Mouse (Mus musculus) embryo, embryonic 9.5 days (tissue): ENCODE measurements around the gene Specc1.

Experiments
- DNase-seq: peaks from one replicate; pipeline ENCODE4 v3.0.0-alpha.2; 2017; ENCODE audit errors: extremely low spot score

Gene Specc1

GRCm38 (mm10) chr11:62015071-62015654 lies 58.6 kb downstream of the Specc1 start:
- DNase-seq, result no peak

GRCm38 (mm10) chr11:62016985-62017384 lies 60.4 kb downstream of the Specc1 start:
- no peak for DNase-seq

- no peak for DNase-seq
These were observed 62.0 kb downstream of the Specc1 start for GRCm38 (mm10) chr11:62018315-62019205.

- no peak for DNase-seq
These were observed 63.3 kb downstream of the Specc1 start for GRCm38 (mm10) chr11:62019857-62020256.

- no peak for DNase-seq
These were observed 64.3 kb downstream of the Specc1 start for GRCm38 (mm10) chr11:62020898-62021297.

GRCm38 (mm10) chr11:62022105-62022504 lies 65.5 kb downstream of the Specc1 start:
- no peak for DNase-seq

GRCm38 (mm10) chr11:62022718-62023493 lies 66.3 kb downstream of the Specc1 start:
- DNase-seq, result no peak

GRCm38 (mm10) chr11:62023494-62024233 lies 67.1 kb downstream of the Specc1 start:
- no peak for DNase-seq

GRCm38 (mm10) chr11:62024234-62024601 lies 67.7 kb downstream of the Specc1 start:
- DNase-seq, result no peak

GRCm38 (mm10) chr11:62024952-62025351 lies 68.4 kb downstream of the Specc1 start:
- no peak for DNase-seq

- no peak for DNase-seq
These were observed 69.2 kb downstream of the Specc1 start for GRCm38 (mm10) chr11:62025770-62026169.

GRCm38 (mm10) chr11:62026345-62026815 lies 69.8 kb downstream of the Specc1 start:
- DNase-seq, result no peak

GRCm38 (mm10) chr11:62027271-62027670 lies 70.7 kb downstream of the Specc1 start:
- DNase-seq, result no peak

- no peak for DNase-seq
These were observed 71.1 kb downstream of the Specc1 start for GRCm38 (mm10) chr11:62027705-62028104.

GRCm38 (mm10) chr11:62029171-62029570 lies 72.6 kb downstream of the Specc1 start:
- no peak for DNase-seq

GRCm38 (mm10) chr11:62034564-62034963 lies 78.0 kb downstream of the Specc1 start:
- DNase-seq, result no peak

GRCm38 (mm10) chr11:62035220-62035619 lies 78.7 kb downstream of the Specc1 start:
- no peak for DNase-seq

GRCm38 (mm10) chr11:62040122-62040521 lies 83.6 kb downstream of the Specc1 start:
- DNase-seq, result no peak

GRCm38 (mm10) chr11:62044627-62045026 lies 88.1 kb downstream of the Specc1 start:
- peak; percentile 38 for DNase-seq

- DNase-seq, result no peak
These were observed 89.4 kb downstream of the Specc1 start for GRCm38 (mm10) chr11:62045964-62046363.

GRCm38 (mm10) chr11:62047817-62048640 lies 91.5 kb downstream of the Specc1 start:
- DNase-seq, result peak; percentile 64
